Mouse (Mus musculus) megakaryocyte progenitor cell, adult 5-6 weeks (primary cell): ENCODE measurements at regions not wholly inside any gene's neighbourhood (a gene's known extent, or its start where the extent isn't known, plus 50 kb on each side); places are given as distances from the start of the nearest gene placed in this dataset.

ENCODE experiments used
- ATAC-seq: replicated peaks from 2 replicates; pipeline ENCODE4 v1.8.0; 2016; ENCODE audit warnings: mild to moderate bottlenecking, moderate TSS enrichment, inconsistent platforms; ENCODE audit not compliant: poor library complexity

- no peak for ATAC-seq
Observed at GRCm38 (mm10) chr15:96881519-96882170, 174.1 kb downstream of the Slc38a4 start.

- no peak for ATAC-seq
Observed at GRCm38 (mm10) chr15:96880066-96880465, 175.7 kb downstream of the Slc38a4 start.

- no peak for ATAC-seq
Observed at GRCm38 (mm10) chr15:96878796-96879195, 177.0 kb downstream of the Slc38a4 start.

- ATAC-seq, result no peak
Observed at GRCm38 (mm10) chr15:96877931-96878330, 177.8 kb downstream of the Slc38a4 start.

DNA sequence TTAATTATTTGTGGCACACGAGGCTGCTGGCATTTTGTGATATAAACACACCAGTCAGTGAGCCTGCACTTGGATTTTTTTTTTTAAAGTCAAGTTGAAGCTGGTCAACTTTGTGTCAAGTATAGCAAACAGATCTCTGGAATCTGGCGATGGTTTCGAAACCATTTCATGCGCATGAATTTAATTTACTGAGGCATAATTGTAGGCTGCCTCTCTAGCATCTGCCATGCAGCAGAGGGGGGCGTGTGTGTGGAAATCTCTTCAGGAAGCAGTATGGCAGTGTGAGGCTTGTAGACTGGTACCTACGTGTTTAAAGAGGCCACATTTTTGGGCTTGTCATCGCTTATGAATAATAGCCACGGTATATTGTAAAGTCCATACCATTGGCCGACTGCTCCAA is 177.7 kb upstream of the Slc38a2 start:
- ATAC-seq, result no peak

- ATAC-seq, result no peak
Observed at GRCm38 (mm10) chr15:96874145-96874544, 174.6 kb upstream of the Slc38a2 start.

DNA sequence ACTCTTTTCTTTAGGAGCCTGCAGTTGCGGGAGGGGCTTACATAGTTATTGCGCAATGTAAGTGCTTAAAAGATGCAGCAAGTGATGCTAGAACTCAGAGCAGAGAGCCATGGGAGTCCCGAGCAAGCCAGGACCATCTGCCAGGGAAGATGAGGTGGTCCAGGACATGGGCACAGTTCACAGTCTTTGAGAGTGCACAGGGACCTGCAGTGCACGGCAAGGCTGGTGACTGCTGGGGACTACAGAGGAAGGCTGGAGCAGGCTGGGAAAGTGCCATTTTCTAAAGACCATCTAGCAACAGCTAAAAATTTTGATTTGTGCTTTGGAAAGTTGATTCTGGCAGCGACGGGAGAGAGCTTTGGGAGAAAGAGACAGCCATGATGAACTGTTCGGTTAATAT is 174.0 kb upstream of the Slc38a2 start:
- ATAC-seq, result no peak

GRCm38 (mm10) chr15:96873126-96873525 is 173.6 kb upstream of the Slc38a2 start:
- ATAC-seq, result no peak

GRCm38 (mm10) chr15:96867701-96868100 is 168.2 kb upstream of the Slc38a2 start:
- ATAC-seq, result no peak

- ATAC-seq, result no peak
Observed at GRCm38 (mm10) chr15:96865932-96866331, 166.4 kb upstream of the Slc38a2 start.

DNA sequence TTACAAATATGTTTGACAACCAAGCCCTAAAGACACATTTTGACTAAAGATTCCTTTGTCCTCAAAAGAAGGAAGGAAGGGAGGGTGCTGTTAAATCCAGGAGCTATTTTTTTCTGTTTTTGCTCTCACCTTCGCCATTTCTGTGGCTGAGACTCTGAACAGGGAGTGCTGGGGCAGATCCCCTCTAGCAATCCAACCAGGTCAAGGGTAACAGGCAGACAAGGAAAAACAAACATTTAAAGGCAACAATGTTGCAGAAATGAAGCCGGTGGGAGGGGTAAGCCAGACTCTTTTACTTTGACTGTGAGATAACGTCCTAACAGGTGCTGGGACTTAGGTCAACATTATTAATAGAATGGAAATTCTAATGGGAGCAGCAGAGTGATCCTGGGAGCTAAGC is 158.2 kb upstream of the Slc38a2 start:
- no peak for ATAC-seq

DNA sequence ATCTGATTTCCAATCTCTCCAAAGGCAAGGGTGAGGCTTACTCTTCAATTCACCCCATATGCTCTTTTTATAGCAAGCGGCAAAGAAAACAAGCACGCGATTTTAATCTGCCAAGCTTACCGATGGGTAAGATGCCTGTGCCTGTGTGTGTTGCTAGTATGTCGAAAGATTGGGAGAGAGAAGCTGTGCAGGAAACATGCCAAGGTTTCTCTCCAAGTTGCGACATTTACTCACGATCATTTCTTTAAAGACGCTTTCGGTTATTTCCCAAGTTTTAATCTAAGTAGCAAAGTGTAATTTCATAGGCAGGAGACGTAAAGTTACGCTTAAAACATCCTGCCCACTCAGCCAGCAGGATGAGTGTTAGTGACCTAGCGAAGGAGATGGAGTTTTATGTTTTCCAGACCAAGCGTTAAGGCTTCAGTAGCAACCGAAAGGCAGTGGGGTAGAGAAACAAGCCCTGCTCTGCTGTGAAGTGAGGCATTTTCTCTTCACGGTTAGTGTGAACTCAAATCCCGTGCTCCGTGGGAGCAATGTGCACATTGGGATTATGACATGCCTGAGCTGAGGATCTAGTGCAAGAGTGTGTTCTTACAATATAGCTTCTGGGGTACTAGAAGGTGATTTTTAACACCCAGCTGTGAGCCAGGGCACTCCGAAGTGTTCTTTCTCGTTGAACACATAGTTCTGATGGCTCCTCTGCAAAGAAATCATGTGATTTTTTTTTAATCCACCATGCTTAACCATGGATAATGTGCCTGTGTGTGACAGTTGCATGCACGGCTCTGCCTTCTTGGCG is 152.6 kb upstream of the Slc38a2 start:
- ATAC-seq, result no peak; the same call in 1 of the 2 replicates

DNA sequence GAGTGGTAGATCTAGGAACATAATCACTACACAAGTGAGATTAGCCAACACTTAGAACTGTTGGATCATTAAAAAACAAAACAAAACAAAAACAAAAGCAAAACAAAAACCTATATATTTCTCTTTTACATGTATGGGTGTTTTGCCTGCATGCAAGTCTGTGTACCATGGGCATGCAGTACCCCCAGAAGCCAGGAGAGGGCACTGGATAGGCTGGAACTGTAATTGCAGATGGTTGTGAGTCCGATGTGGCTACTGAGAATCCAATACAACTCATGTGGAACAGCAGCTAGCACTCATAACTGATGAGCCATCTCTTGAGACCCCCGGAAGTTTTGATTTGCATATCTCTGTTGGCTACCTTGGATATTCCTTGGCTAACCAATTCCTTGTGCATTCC is 148.6 kb upstream of the Slc38a2 start:
- peak; percentile 58 for ATAC-seq

GRCm38 (mm10) chr15:96845221-96845620 is 145.7 kb upstream of the Slc38a2 start:
- no peak for ATAC-seq

- ATAC-seq, result no peak
Observed at GRCm38 (mm10) chr15:96844290-96844689, 144.8 kb upstream of the Slc38a2 start.

DNA sequence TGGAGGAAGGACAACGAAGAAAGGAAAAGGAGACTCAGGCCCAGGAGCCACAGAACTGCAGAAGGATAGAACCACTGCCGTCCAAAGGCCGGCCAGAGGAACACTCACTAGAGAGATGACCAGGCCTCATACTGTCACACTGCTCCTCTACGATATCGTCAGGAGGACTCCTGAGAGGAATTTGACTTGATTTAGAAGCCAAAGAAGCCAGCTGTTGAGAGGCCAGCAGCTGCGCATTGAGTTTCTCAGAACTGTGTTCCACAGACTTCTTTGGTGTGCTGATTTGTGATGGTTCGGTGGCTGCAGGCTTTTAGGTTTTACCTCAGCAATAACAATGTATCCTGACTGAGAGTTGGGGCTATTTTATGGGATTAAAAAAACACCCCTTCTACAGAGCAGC is 144.1 kb upstream of the Slc38a2 start:
- ATAC-seq, result no peak

DNA sequence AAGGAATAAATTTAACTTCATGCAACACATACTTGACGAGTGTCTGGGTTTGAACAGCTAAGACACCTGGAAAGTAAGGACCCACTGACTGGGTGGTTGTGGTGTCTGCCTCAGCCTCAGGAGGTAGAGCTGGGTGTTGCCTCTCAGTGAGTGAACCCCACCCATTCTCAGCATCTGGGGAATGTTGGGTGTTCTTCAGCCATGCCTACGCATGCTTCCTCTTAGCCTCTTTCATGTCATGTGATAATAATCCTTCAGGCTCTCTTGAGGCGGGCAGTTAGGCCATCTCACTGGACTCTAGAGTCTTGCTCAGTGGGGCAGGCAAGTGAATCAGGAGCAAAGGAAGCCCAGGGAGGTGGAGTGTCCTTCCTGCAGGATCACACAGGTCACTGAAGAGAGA is 143.4 kb upstream of the Slc38a2 start:
- ATAC-seq, result no peak

DNA sequence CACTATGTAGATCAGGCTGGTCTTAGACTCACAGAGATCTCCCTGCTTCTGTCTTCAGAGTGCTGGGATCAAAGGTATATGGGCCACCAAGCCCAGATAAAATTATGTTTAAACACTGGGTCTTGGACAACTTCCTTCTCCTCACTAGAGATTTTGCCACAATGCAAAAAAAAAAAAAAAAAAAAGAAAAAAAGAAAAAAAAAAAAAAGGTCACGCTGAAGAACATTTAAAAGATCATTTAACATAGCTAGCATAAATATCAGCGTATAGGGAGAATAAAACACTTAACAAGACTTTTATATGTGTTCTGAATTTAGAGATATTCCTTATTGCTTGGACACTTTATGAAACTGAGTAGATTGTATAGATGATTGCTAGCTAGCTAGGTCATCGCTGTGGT is 137.1 kb upstream of the Slc38a2 start:
- no peak for ATAC-seq

DNA sequence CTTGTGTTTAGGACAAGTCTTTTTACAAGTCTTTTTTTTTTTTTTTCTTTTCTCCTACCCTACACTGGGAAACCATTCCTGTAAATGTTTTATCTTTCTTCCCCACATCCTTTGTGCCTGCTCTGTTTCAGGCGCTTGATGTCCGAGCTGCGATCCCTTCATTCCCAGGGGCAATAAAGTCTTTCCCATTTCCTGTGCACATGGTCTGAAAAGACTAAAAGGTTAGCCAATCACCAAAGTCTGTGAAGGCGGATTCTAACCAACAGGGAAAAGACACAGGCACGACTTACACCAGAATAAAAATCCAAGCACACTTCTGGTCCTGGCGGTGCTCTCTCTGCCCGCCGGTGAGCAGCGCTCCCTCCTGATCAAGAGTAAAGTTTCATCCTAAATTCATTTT is 135.3 kb upstream of the Slc38a2 start:
- ATAC-seq, result no peak

DNA sequence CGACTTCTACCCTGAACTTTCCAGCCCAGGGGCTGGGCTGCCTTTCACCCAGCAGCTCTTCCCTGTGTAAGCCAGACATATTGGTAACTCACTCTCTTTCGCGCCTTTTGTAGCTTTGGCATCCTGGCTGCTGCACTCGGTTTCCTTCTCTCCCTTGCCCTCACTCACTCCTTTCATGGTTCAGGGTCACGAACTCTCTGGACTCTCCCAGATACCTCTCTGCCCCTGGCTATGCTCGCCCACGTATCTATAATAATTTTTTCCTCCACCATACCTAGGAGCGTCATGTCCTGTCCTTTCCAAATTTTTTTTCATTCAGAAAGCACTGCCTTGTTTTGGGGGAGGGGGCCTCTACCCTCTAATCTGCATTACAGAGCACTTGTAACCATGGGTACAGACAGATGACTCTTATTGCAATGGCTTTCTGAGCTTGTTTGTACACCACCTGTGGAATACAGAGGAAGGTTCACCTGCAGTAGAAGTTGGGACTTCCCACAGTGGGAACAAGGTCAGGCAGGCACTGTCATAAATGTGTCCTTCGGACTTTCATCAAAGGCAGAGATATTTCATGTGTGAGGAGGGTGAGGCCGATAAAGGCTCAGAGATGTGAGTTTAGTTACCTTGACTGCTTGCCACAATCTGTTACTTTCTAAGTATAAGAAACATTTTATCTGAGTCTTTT is 134.8 kb upstream of the Slc38a2 start:
- ATAC-seq, result no peak

GRCm38 (mm10) chr15:96832389-96832788 is 132.9 kb upstream of the Slc38a2 start:
- no peak for ATAC-seq

DNA sequence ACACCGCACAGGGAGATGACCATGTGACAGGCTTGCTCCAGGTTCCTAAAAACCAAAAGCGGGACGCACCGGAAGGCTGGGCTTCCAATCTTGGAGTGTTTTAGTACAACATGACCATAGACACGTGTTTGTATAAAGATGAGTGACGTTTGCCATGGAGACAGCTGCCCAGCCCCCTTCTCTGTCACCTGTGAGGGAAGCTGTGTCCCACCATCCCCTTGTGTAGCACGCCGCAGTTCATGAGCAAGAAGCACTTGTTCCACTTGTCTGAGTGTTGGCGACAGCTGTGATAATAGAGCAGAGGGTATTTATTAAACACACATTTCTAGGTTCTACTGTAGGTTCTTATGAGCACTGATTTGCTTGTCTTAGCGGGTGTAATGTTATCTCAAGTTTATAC is 131.7 kb upstream of the Slc38a2 start:
- no peak for ATAC-seq
